Mouse (Mus musculus) adrenal gland, adult 8-10 months (tissue): Measurements from ENCODE around the gene Olfr1262. TPM values are rescaled to one million over a fixed set of nuclear protein-coding genes. Genes with fewer than 3 reads are reported as not detected.

Experiments used
- DNase-seq: peaks from one replicate; pipeline ENCODE4 v3.0.0; 2022
- total RNA-seq, 4 experiments: library from RNA; stranded (reverse); gene quantifications; 2 replicates each; pipeline ENCODE4 v1.2.4; 2022

The Olfr1262 gene
- not detected for total RNA-seq

- no peak for DNase-seq
These were observed at the start of gene Olfr1262 for GRCm38 (mm10) chr2:89999845-90000244. Gene Olfr1262 (plus strand): TSS chr2:90000145.

GRCm38 (mm10) chr2:89974184-89974583 lies 25.8 kb upstream of the Olfr1262 start, which contains the start of gene Olfr1260:
Gene Olfr1260 (plus strand): TSS chr2:89974340.
- DNase-seq, result no peak

- DNase-seq, result no peak
These were observed 22.2 kb upstream of the Olfr1262 start for GRCm38 (mm10) chr2:89977709-89978108.

DNA sequence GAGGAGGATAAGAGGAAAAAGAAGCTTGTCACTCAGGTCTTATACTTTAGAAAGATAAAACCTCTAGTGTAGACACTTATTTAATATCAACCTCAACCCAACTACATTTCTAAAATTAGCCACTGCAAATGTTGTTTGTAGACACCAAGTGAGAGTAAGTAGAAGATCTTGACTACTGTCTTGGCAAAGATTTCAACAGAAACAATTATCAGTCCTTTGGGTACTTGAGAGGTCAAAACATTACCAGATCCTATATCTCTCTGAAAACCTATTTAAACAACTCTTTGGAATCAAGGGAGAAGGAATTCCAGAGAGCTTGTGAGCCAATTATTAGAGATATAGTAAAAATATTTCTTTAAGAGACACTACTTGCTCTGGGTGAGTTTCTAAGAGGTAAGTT lies 9.0 kb upstream of the Olfr1262 start, which contains the start of gene Olfr1261:
Gene Olfr1261 (plus strand): TSS at position 301 of the 400 bp plus-strand sequence.
- DNase-seq, result no peak

DNA sequence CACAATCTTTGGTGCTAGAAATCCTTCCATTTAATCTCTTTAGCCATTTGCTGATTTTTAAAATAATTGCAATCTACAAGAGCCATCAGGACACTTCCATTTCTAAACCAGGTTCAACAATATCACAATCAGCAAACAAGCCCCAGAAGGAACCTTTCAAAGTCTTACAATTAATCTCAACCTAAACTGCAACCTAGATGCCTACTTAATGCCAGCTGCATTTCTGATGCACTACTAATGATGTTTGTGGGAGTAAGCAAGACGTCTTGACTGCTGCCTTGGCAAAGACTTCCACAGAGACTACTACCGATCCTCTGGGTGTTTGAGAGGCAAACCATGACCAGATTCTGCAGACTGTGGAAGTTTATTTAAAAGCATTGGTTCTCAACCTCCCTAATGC lies 11.9 kb downstream of the Olfr1262 start, which contains the start of gene Olfr1263:
Gene Olfr1263 (plus strand): TSS at position 301 of the 400 bp plus-strand sequence.
- no peak for DNase-seq

- no peak for DNase-seq
These were observed 25.5 kb downstream of the Olfr1262 start, which contains the start of gene Olfr1264 for GRCm38 (mm10) chr2:90025477-90025876. Gene Olfr1264 (minus strand): TSS chr2:90025577.

DNA sequence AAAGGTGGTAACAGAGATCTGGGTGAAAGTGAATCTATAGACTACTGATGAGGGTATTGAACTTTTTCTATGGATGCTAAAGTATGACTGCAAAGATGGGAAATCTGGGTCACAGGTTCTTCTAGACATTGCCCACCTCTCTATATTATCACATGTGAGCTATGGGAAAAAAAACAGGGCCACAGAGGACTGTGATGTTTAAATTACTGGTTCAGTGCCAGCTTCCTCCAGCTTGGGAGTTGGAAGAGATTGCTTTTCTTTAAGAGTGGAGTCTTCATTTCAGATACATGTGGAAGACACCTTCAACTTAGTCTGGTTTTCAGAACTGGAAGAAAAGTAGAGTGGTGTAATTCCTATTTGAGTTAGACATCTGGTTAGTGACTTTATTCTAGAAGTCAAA lies 35.1 kb downstream of the Olfr1262 start, which contains the start of gene Olfr1265:
Gene Olfr1265 (plus strand): TSS at position 301 of the 400 bp plus-strand sequence.
- no peak for DNase-seq

Other genes with a start within 250 kb of the Olfr1262 start
- not detected for gene Olfr1253, start 243.1 kb upstream of the Olfr1262 start, total RNA-seq
- gene Olfr1254, start 206.5 kb upstream of the Olfr1262 start, total RNA-seq, result not detected
- gene Olfr1255, start 188.1 kb upstream of the Olfr1262 start, total RNA-seq, result not detected
- gene Olfr1256, start 158.6 kb upstream of the Olfr1262 start, total RNA-seq, result not detected
- gene Olfr48, start 151.9 kb upstream of the Olfr1262 start, total RNA-seq, result not detected
- not detected for gene Olfr1257, start 121.7 kb upstream of the Olfr1262 start, total RNA-seq
- gene Olfr1258, start 72.8 kb upstream of the Olfr1262 start, total RNA-seq, result not detected
- not detected for gene Olfr1259, start 51.5 kb upstream of the Olfr1262 start, total RNA-seq
- not detected for gene Olfr1260, start 25.8 kb upstream of the Olfr1262 start, total RNA-seq
- gene Olfr1261, start 8.9 kb upstream of the Olfr1262 start, total RNA-seq, result not detected
- not detected for gene Olfr1263, start 12.0 kb downstream of the Olfr1262 start, total RNA-seq
- gene Olfr1264, start 25.4 kb downstream of the Olfr1262 start, total RNA-seq, result not detected
- not detected for gene Olfr1265, start 35.2 kb downstream of the Olfr1262 start, total RNA-seq
- gene Olfr140, start 63.4 kb downstream of the Olfr1262 start, total RNA-seq, result not detected
- gene Olfr1269, start 121.3 kb downstream of the Olfr1262 start, total RNA-seq, result not detected
- not detected for gene Olfr32, start 142.2 kb downstream of the Olfr1262 start, total RNA-seq
- gene Olfr1270, start 152.9 kb downstream of the Olfr1262 start, total RNA-seq, result not detected
- gene Olfr1506, start 224.3 kb downstream of the Olfr1262 start, total RNA-seq, result under 1 TPM in 1 of 4 experiments, not detected in 3; 0.11 TPM